Mouse (Mus musculus) cerebellum, adult 8-10 months (tissue): Measurements from ENCODE around the gene Ccl1.

Source experiments
- DNase-seq: peaks from one replicate; pipeline ENCODE4 v3.0.0; 2022

Gene Ccl1

DNA sequence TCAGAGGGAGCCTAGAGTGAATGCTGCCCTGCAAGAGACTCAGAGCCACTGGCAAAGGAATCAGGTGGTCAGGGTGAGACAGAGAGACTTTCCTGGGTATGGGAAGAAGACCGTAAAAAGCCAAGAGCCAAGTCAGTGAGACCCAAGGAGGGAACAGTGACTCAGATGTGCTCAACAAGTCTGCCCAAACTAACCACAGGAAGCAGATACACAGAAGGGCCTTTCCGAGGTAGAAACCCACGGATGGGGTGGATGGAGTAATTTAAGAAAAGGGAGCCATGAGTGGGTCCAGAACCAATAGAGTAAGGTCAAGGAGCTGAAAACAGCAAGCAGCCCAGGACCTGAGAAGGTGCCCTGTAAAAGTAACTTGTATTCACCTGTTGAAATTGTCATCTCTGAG, 101.8 kb downstream of the Ccl1 start:
- no peak for DNase-seq

DNA sequence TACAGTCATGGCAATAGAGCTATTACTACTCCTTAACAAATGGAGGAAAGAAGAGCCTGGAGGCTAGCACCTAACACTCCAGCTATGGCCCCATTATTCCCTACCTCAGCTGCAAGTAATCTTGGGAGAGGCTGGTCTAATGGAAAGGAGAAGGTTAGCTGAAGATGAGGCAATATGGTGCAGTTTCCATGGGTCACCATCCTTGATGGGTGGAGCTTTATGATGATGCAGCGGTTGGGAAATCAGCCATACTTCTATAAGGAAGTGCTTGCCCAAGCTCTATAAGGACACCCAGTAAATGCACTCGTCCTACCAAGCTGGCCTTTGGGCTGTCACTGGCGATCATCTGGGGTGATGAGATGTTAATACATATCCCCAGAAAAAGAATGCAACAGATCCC, 107.7 kb downstream of the Ccl1 start:
- no peak for DNase-seq

GRCm38 (mm10) chr11:82194980-82195379, 110.5 kb downstream of the Ccl1 start:
- DNase-seq: no peak

- DNase-seq: no peak
Measured at GRCm38 (mm10) chr11:82193826-82194225, 111.7 kb downstream of the Ccl1 start.

DNA sequence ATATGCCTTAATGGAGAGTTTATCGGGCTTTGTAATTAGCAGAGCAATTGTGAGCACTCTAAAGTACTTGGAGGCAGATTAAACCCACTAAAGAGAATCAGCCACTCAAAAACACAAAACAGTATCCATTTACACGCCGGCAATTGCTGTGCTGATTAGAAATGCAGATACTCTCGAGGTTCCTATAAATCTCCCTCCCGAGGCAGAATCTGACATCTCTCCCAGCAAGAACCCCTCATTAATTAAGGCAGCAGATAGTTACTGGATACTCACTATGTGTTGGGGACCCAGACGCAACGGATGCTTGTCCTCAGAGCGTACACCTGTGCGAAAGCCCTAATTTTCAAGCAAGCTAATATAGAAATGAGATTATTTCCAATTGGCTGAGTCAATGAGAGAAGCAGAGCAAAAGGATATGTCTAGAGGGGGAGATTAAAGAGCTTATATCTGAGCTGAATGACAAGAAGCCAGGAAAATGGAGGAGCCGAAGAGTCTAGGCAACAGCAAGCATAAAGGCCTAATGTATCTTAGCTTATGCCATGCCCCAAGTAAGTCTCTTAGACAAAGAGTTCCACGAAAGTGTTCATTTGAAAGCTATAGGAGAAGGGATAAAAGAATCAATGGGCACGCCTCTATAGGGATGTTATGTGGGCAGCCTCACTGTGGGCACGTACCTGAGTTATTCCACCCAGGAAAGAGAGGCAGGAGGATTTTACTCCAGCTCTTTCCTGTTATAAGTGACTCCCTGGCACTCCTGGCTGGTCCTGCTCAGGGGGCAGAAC, 115.5 kb downstream of the Ccl1 start:
- no peak for DNase-seq

DNA sequence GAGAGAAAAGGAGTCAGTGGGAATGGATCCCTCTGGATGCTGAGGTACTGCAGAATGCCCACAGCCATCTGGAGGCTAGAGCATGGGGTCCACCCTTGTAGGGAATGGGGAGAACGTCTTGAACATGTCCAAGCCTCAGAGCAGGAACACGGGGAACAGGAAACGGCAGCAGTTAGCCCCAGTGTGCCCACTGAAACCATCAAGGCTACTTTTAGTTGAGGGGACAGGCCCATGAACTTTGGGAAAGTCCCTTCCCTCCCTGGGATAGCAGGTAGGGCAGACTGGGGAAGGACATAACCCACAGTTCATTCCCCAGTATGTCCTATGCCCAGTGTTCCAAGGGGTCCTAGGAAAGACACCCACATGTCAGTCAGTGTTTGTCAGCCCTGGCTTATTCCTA, 119.8 kb downstream of the Ccl1 start:
- DNase-seq: no peak

- no peak for DNase-seq
Measured at GRCm38 (mm10) chr11:82183281-82183935, 122.1 kb downstream of the Ccl1 start.

GRCm38 (mm10) chr11:82182401-82182800, 123.1 kb downstream of the Ccl1 start:
- DNase-seq: no peak

- no peak for DNase-seq
Measured at GRCm38 (mm10) chr11:82181331-82181730, 124.2 kb downstream of the Ccl1 start.

DNA sequence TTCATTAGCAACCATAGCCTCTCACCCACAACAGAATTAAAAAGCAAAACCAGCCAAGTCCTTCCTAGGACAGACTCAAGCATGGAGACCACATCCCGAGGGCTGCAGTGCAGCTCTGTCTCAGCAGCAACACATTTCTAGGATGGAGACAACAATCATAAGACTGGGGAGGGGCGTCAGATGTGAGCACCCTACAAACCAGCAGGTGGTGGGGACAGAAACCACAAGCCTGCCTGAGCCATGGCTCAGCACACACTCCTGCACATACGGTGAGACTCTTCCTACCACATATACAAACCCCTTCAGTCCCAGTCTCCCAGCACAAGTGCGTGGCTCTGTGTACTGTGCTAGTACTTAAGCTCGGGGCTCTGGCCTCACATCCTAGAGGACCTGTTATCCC, 127.3 kb downstream of the Ccl1 start:
- no peak for DNase-seq

- peak; percentile 13 for DNase-seq
Measured at GRCm38 (mm10) chr11:82177711-82178110, 127.8 kb downstream of the Ccl1 start.

GRCm38 (mm10) chr11:82174794-82175193, 130.7 kb downstream of the Ccl1 start:
- DNase-seq: peak; percentile 12

DNA sequence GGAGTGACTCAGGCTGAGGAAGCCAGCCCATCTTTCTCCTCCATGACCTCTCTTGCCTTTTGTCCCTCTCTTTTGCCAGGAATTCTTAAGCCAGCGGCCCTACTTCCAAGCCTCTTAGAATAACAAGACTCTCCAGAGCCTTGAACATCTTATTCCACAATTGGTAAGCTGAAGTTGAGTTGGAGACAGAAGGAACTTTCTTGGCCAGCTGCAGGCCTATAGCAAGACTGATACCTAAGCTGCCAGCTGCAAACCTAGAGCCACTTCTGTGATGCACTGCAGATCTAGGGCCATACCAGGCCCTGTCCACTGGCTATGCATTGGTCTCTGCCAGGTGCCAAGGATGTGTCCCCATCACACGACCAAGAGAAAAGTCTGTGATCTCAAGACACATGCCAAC, 132.0 kb downstream of the Ccl1 start:
- DNase-seq: no peak

- DNase-seq: no peak
Measured at GRCm38 (mm10) chr11:82171316-82172071, 134.0 kb downstream of the Ccl1 start.

GRCm38 (mm10) chr11:82169456-82169855, 136.0 kb downstream of the Ccl1 start:
- DNase-seq: no peak

- DNase-seq: no peak
Measured at GRCm38 (mm10) chr11:82168308-82168707, 137.2 kb downstream of the Ccl1 start.

GRCm38 (mm10) chr11:82163285-82163684, 142.2 kb downstream of the Ccl1 start:
- DNase-seq: no peak

GRCm38 (mm10) chr11:82159126-82159525, 146.4 kb downstream of the Ccl1 start:
- DNase-seq: no peak

DNA sequence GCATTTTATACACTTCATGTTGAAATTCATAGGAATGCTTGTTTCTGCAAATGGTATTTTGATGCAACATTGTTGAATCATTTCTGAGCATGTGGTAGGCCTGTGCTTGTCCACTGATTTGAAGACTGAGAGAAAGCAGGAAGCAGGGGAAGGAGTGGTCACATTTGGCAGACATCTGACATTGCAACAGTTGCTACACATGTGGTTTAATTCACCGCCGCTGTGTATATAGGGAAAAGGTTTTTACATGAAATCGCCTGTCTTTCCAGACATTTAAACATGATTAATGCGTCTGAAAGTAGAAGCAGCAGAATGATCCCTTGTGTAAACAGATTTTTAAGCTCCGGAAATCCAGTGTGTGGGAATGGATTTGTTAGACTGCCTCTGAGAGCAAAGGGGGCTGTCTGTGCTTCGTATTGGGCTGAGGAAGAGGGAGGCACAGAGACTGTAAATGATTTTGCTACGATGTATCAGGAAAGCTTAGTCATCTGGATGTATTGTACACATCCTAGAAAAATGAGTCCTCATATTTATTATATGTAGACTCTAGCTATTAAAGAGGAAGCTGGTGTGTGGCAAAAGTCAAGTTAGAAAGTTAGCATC, 165.9 kb downstream of the Ccl1 start:
- DNase-seq: no peak

- no peak for DNase-seq
Measured at GRCm38 (mm10) chr11:82136196-82136595, 169.3 kb downstream of the Ccl1 start.

DNA sequence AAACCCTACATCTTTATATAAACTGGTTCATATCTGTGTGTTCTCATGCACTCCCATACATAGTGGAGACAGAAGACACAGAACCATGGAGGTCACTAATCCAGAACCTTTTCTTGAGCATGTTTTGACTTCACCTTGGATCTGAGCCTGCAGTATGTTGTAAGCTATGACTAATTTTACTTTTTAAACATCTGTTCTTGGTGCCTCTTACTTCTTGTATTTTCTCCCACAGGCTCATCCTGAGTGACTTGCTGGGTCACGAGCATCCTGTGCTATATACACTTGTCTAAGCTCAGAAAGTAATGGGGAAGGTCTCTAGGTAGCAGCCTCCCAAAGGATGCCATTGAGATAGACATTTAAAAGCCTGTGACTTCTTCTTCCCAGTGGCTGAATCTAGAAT, 172.5 kb downstream of the Ccl1 start:
- no peak for DNase-seq
